Mouse (Mus musculus): Measurements from ENCODE around the gene Crb1. TPM values are rescaled to one million over a fixed set of nuclear protein-coding genes. Genes with fewer than 3 reads are reported as not detected.

Crb1 gene
- total RNA-seq, 1 experiment from 2014 or later, result not detected

Other genes with a start within 250 kb of the Crb1 start
- 21.2 and 28.9 TPM in 2 replicates for gene Zbtb41, start 45.2 kb upstream of the Crb1 start, total RNA-seq (2017)
- 44.0 and 51.2 TPM in 2 replicates for gene Aspm, start 77.7 kb upstream of the Crb1 start, total RNA-seq (2017)
- not detected in 2 replicates for gene F13b, start 124.6 kb upstream of the Crb1 start, total RNA-seq (2017)
- gene Cfhr1, start 183.2 kb upstream of the Crb1 start, total RNA-seq (2017), result not detected in 2 replicates

All from common myeloid progenitor, adult 5-6 weeks (primary cell).